Mouse (Mus musculus) forebrain, embryonic 13.5 days (tissue): ENCODE measurements around the gene Anks1b. TPM values are rescaled to one million over a fixed set of nuclear protein-coding genes. Genes with fewer than 3 reads are reported as not detected.

ENCODE experiments used
- ATAC-seq: fragments of 200-750 bp; cut with Nextera tagmentation; 2 replicates; pipeline ENCODE4 v1.8.0; 2017
- H3K27ac ChIP-seq: fragments of 300-500 bp; sonication (generic); 2 replicates; pipeline ENCODE4 v1.5.1; 2015; ENCODE audit warnings: inconsistent platforms, mild to moderate bottlenecking, moderate library complexity
- H3K27me3 ChIP-seq: fragments of 300-500 bp; sonication (generic); 2 replicates; pipeline ENCODE4 v1.6.1; 2015; ENCODE audit warnings: mild to moderate bottlenecking, inconsistent platforms
- H3K36me3 ChIP-seq: fragments of 300-500 bp; sonication (generic); 2 replicates; pipeline ENCODE4 v1.6.1; 2015; ENCODE audit warnings: mild to moderate bottlenecking, inconsistent platforms; ENCODE audit not compliant: poor library complexity, severe bottlenecking
- H3K4me1 ChIP-seq: fragments of 300-500 bp; sonication (generic); 2 replicates; pipeline ENCODE4 v1.6.1; 2015; ENCODE audit warnings: inconsistent platforms
- H3K4me2 ChIP-seq: fragments of 300-500 bp; sonication (generic); 2 replicates; pipeline ENCODE4 v1.6.1; 2015; ENCODE audit warnings: inconsistent platforms, mild to moderate bottlenecking, moderate library complexity
- H3K4me3 ChIP-seq: fragments of 300-500 bp; sonication (generic); 2 replicates; pipeline ENCODE4 v1.5.1; 2015; ENCODE audit warnings: mild to moderate bottlenecking, inconsistent platforms
- H3K9ac ChIP-seq: fragments of 300-500 bp; sonication (generic); 2 replicates; pipeline ENCODE4 v1.6.1; 2015; ENCODE audit warnings: mild to moderate bottlenecking, inconsistent platforms
- H3K9me3 ChIP-seq: fragments of 300-500 bp; sonication (generic); replicated peaks from 2 replicates; pipeline ENCODE4 v1.6.1; 2016; ENCODE audit warnings: inconsistent platforms
- WGBS: fragments of 180-500 bp; shearing (Covaris S2); methylation state at CpG from one replicate; pipeline ENCODE4 v1.1.7; 2015; 5-methylcytosine and 5-hydroxymethylcytosine counted together
- polyA plus RNA-seq: library from polyadenylated mRNA; unstranded; fragments of >200 nt; fragmentation: Nextera tagmentation; extraction: Ambion mirVana; gene quantifications from 2 replicates; pipeline ENCODE4 v1.2.1, GENCODE M21; 2015

Anks1b gene
- polyA plus RNA-seq, 1 experiment from 2014 or later, result 28.7 TPM

DNA sequence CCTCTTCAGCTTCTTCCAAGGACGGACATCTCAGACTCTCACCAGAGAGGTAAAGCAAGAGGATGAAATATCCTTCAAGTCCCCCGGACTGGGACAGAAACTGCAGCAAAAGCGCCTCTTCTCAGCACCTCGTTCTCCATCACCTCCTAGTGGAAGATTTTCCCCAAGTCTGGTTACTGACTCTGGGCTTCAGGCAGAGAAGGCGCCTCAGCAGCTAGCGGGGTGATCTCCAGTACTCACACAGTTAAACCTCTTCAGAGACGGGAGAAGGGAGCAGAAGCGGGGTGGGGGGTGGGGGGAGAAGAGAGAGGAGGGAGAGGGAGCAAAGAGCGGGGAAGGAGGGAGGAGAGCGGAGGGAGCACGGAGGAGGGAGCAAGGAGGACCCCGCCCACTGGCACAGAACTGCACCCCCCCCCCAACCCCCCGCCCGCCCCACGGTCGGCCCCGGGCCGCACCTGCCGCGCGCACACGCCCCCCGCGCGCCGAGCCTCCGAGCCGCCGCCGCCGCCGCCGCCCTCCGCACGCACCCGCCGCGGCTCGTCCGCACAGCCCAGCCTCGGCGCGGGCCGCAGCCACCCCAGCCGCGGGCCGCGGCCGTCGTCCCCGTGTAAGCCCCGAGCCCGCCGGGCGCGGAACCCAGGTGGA is 686 bp upstream of the Anks1b start:
- peaks cover 20% of the 10 kb centered on the region for H3K4me1 ChIP-seq
- peak overlapping the region; percentile 70 for H3K4me3 ChIP-seq
- H3K27me3 ChIP-seq, result no peaks in the 10 kb centered on the region
- peak overlapping the region; percentile 82 for H3K4me2 ChIP-seq
- H3K9me3 ChIP-seq, result no peaks in the 10 kb centered on the region
- no peaks in the 10 kb centered on the region for H3K36me3 ChIP-seq
- WGBS, result under 1% methylated on average over 23 of the region's 56 CpGs
- ATAC-seq, result peak; percentile 91
- peak overlapping the region; percentile 92 for H3K9ac ChIP-seq
- H3K27ac ChIP-seq, result peak overlapping the region; percentile 95

DNA sequence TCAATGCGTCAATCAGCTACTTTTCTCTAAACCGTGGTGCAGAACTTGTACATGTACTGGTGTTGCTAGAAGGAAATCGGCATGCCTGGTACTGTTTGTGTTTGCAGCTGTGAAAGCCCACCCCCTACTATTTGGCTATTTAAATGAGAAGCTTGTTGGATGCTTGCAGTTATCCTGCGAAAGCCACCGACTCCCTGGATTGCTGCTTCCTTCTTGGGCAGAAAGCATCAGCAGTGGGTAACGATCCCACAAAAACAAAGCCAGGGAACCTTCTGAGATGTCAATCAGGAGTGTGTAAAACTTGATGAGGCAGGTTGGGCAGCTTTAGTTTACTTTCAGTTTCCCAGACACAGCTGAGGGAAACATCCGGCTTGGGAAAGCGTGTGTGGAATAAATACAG is 727 bp downstream of the Anks1b start:
- H3K36me3 ChIP-seq, result no peaks in the 10 kb centered on the region
- peak overlapping the region; percentile 70 for H3K4me3 ChIP-seq
- ATAC-seq, result no peak
- H3K4me2 ChIP-seq, result peak overlapping the region; percentile 82
- H3K27me3 ChIP-seq, result no peaks in the 10 kb centered on the region
- H3K9me3 ChIP-seq, result no peaks in the 10 kb centered on the region
- 5% methylated on average over 8 of the region's 8 CpGs for WGBS
- peak overlapping the region; percentile 92 for H3K9ac ChIP-seq
- H3K4me1 ChIP-seq, result peaks cover 20% of the 10 kb centered on the region
- peak overlapping the region; percentile 44; the same call in 1 of the 2 replicates for H3K27ac ChIP-seq

DNA sequence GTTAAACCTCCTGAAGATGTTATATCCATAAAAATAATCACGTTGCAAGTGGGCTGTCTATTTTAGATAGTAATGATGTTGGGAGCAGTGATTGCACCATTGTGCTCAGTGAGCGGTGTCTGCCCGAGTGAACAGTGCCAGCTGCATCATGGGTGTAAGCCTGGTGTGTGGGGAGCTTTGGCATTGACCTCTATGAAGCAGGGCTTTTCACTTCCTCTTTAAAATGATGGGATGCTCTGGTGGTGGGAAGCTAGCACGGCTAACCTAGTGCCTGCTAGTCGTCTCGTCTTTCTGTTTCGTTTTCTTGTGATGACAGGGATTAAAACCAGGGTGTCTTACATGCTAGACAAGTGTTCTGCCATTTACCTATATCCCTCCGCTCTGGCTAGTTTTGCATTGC is 10.3 kb downstream of the Anks1b start:
- Histone ChIP-seq H3K27me3 (no peaks in the 10 kb centered on the region), H3K4me2 (no peak overlapping the region), H3K9me3 (no peaks in the 10 kb centered on the region), H3K9ac (no peak overlapping the region), H3K36me3 (no peaks in the 10 kb centered on the region), H3K4me3 (no peak overlapping the region), H3K27ac (no peak overlapping the region), H3K4me1 (0 out of 2 replicates have a peak, but pooled peaks cover 6% of the 10 kb centered on the region)
- ATAC-seq, result no peak
- WGBS, result 91% methylated on average over 8 of the region's 8 CpGs

DNA sequence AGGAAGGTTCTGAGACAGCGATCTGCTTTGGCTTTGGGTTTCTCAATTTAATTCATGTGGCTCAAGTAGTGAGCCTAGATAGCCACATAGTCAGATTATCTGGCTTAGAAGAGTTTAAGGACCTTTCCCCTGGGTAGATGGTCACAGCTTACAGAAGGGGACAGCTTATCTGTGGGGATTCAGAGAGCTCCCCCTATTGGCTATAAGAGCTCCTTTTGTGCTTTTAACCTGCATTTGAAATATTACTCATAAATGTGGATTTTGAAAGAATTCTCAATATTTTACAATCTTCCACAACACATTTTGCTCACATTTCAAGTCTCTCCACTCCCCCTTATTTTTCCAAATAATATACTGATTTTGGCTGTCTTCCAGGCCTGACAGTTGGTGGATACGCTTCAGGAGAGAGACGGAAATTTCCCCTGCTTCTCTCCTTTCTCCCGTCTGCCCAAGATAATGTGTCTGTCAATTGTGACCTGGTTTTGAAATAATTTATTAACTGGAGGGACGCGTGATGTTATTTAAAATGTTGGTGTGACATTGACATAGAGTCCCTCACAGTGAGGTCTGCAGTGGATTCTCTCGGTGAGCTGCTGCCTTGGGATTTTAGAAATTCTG is 29.5 kb downstream of the Anks1b start:
- Histone ChIP-seq H3K9me3 (no peaks in the 10 kb centered on the region), H3K4me3 (no peak overlapping the region), H3K9ac (no peak overlapping the region), H3K27ac (no peak overlapping the region), H3K27me3 (no peaks in the 10 kb centered on the region), H3K4me2 (no peak overlapping the region), H3K36me3 (no peaks in the 10 kb centered on the region), H3K4me1 (no peaks in the 10 kb centered on the region)
- ATAC-seq, result no peak
- 74% methylated on average over 7 of the region's 7 CpGs for WGBS

DNA sequence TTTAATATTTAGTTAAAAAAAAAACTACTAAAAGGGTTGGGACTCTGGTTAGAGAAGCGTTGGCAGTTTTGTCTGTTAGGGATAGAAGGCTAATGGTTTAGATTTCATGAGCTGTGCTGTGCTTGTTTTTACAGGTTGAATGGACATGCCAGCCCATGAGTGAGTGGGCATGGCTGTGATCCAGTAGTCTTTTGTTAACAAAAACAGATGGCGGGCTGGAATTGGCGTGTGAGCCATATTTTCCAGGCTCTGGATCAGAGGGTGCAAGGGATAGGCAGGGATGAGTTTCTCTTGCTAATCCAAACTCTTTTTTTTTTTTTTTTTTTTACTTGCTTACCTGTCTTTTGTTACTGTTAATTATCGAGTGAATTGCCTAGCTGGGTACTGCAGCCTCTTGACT is 38.6 kb downstream of the Anks1b start:
- Histone ChIP-seq H3K27ac (peak overlapping the region; percentile 51), H3K27me3 (no peaks in the 10 kb centered on the region), H3K9me3 (no peaks in the 10 kb centered on the region), H3K9ac (no peak overlapping the region), H3K4me3 (no peak overlapping the region), H3K4me1 (peaks cover 14% of the 10 kb centered on the region; the same call in 1 of the 2 replicates), H3K36me3 (no peaks in the 10 kb centered on the region), H3K4me2 (no peak overlapping the region)
- ATAC-seq, result peak; percentile 88
- 69% methylated on average over 4 of the region's 4 CpGs for WGBS

DNA sequence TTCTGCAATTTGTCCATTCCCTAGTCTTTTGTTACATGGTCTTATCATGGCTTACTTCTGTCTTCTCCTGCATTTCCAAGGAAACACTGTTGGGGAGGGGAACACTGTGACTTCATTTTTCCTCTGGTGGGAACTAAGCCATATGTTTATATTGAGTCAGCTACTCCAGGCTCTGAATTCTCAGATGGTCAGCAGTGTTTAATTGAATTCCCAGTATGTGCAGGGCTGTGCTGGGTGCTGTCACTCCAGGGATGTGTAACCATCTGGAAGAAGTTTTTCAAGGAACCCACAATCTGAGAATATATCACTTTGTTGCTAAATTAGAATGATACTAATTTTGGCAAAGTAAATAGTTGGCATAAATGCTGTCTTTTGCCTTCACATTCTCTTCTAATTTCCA is 39.9 kb downstream of the Anks1b start:
- no peak overlapping the region for H3K4me3 ChIP-seq
- no peaks in the 10 kb centered on the region for H3K36me3 ChIP-seq
- ATAC-seq, result peak; percentile 87
- H3K27ac ChIP-seq, result no peak overlapping the region
- no peaks in the 10 kb centered on the region for H3K27me3 ChIP-seq
- H3K4me1 ChIP-seq, result peaks cover 14% of the 10 kb centered on the region; the same call in 1 of the 2 replicates
- H3K4me2 ChIP-seq, result no peak overlapping the region
- no peaks in the 10 kb centered on the region for H3K9me3 ChIP-seq
- H3K9ac ChIP-seq, result no peak overlapping the region

DNA sequence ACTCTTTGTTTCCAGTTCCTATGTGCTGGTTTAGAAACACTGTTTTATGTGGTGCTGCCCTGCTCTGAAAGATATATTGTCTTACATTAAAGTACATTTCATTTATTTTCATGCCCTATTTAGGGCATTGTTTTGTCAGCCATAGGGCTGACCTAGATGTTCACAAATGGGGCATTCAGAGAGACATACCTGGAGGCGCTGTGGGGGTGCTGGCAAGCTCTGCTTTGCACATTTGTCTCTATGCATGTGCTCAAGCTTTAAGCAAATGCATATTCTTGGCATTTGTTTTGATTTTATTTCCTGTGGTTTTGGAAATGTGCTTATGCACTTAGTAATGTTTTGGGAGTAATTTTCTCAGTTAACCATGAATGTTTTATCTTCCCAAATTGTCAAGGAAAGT is 43.8 kb downstream of the Anks1b start:
- H3K4me2 ChIP-seq, result no peak overlapping the region
- no peak for ATAC-seq
- H3K9ac ChIP-seq, result no peak overlapping the region
- no peak overlapping the region for H3K4me3 ChIP-seq
- H3K4me1 ChIP-seq, result peaks cover 5% of the 10 kb centered on the region; the same call in 1 of the 2 replicates
- no peaks in the 10 kb centered on the region for H3K36me3 ChIP-seq
- no peaks in the 10 kb centered on the region for H3K27me3 ChIP-seq
- no peak overlapping the region for H3K27ac ChIP-seq
- 86% methylated on average over 1 of the region's 1 CpGs for WGBS
- no peaks in the 10 kb centered on the region for H3K9me3 ChIP-seq

DNA sequence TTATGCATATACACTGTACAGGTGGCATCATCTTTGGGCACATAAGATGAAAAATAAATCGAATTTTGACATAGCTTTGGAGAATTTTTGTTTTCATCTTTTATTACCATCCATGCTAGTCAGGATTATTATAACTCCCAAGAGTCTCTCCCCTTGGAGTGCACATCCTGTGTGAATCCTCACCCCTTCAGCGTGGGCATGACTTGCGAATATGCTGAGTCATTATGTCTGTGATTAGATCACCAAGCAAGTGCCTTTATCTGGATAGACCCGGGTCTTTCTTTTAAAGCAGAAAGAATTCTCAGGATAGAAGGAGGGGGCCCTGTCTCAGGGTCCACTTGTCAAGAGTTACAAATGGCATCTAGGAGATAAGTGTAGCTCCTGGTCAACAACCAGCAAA is 48.7 kb downstream of the Anks1b start:
- H3K27me3 ChIP-seq, result no peaks in the 10 kb centered on the region
- no peak for ATAC-seq
- WGBS, result 80% methylated on average over 4 of the region's 4 CpGs
- no peak overlapping the region for H3K4me3 ChIP-seq
- H3K36me3 ChIP-seq, result no peaks in the 10 kb centered on the region
- no peak overlapping the region for H3K9ac ChIP-seq
- no peak overlapping the region for H3K27ac ChIP-seq
- H3K4me1 ChIP-seq, result no peaks in the 10 kb centered on the region
- no peak overlapping the region for H3K4me2 ChIP-seq
- peaks cover 15% of the 10 kb centered on the region for H3K9me3 ChIP-seq

DNA sequence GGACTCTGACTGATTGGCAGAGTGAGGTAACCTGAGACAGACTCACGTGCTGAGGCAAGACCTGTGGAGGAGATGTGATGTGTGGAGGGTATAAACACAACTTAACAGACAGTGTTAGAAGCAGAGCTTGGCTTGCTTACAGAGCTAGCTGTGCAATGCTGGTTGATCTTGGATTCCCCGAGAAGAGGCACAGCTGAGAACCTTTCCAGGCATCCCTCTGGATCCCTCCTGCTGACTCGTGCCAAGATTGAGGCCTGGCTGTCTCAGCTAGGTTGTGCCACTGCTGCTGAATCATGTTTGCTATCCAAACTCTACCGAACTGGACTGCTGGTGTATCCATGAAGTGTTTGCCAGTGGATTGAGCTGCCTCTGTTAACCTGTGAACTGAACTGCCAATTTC is 68.9 kb downstream of the Anks1b start:
- no peaks in the 10 kb centered on the region for H3K27me3 ChIP-seq
- no peaks in the 10 kb centered on the region for H3K36me3 ChIP-seq
- H3K4me2 ChIP-seq, result no peak overlapping the region
- H3K27ac ChIP-seq, result no peak overlapping the region
- no peak for ATAC-seq
- H3K4me3 ChIP-seq, result no peak overlapping the region
- 81% methylated on average over 4 of the region's 4 CpGs for WGBS
- H3K9ac ChIP-seq, result no peak overlapping the region
- no peaks in the 10 kb centered on the region for H3K4me1 ChIP-seq
- 0 out of 2 replicates have a peak, but pooled peaks cover 3% of the 10 kb centered on the region for H3K9me3 ChIP-seq

DNA sequence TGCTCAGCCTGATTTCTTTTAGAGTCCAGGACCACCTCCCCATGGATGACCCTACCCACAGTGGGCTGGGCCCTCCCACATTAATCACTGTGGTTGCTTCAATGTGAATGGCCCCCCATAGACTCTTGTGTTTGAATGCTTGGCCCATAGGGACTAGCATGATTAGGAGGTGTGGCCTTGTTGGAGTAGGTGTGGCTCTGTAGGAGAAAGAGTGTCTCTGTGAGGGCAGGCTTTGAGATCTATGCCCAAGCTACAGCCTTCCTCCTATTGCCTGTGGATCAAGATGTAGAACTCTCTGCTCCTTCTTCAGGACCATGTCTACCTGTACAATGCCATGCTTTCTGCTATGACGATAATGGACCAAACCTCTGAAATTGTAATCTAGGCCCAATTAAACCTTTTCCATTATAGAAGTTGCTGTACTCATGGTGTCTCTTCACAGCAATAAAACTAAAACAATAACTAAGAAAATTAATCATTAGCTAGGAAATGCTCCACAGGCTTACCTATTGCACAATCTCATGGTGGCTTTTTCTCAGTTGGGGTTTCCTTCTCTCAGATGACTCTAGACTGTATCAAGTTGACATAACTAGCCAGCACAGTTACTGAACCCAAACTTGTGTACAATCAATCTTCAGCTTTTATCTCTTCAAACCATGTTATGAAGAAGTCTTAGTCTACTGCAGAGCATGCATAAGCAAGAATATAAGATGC is 73.5 kb downstream of the Anks1b start:
- Histone ChIP-seq H3K36me3 (no peaks in the 10 kb centered on the region), H3K4me1 (no peaks in the 10 kb centered on the region), H3K27me3 (no peaks in the 10 kb centered on the region), H3K4me2 (no peak overlapping the region), H3K4me3 (no peak overlapping the region), H3K9me3 (0 out of 2 replicates have a peak, but pooled peaks cover 3% of the 10 kb centered on the region), H3K27ac (no peak overlapping the region), H3K9ac (no peak overlapping the region)
- ATAC-seq, result no peak
- WGBS, result 94% methylated on average over 1 of the region's 1 CpGs

DNA sequence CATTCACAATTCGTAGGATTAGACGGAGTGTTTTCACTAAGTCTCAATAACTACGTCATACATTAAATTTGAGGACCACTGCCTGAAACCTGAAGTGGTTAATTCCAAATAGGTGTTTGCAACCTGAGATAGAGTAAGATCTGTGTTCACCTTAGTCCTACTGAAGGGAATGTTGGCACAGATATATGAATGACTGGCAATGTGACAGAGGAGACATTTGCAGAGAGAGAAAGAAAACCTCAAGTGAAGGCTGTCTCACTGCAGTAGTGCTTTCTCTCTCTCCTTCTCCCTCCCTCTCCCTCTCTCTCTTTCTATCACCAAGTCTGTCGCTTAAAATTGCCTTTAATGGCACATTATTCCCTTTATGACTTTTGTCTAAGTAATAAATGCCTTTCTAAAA is 101.1 kb downstream of the Anks1b start:
- no peak overlapping the region for H3K9ac ChIP-seq
- no peak for ATAC-seq

DNA sequence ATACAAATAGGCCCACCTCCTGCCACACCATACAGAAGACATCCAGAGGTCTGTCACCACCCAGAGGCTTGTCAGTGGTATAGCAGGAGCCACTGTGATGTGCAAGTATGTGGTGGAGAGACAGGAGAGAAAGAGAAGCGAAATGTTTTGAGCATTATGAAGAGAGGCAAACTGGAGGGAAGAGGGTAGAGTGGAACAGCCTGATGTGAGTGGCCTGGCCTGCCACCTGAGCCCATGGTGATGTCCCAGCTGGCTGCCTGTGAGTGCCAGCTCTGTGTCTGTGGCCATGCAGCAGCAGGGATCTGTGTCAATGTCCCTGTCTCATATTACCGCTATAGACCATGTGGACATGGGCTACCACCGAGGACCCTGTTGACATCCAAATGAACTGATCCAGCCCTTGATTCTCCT is 102.1 kb downstream of the Anks1b start:
- no peak overlapping the region for H3K9ac ChIP-seq
- H3K4me2 ChIP-seq, result no peak overlapping the region
- no peaks in the 10 kb centered on the region for H3K36me3 ChIP-seq
- no peaks in the 10 kb centered on the region for H3K27me3 ChIP-seq
- no peak overlapping the region for H3K4me3 ChIP-seq
- 0 out of 2 replicates have a peak, but pooled peaks cover 3% of the 10 kb centered on the region for H3K4me1 ChIP-seq
- H3K9me3 ChIP-seq, result no peaks in the 10 kb centered on the region
- 74% methylated on average over 3 of the region's 3 CpGs for WGBS
- peak; percentile 64; the same call in 1 of the 2 replicates for ATAC-seq
- H3K27ac ChIP-seq, result no peak overlapping the region

More for the DNA sequence above, 101.1 kb downstream of the Anks1b start:
- Histone ChIP-seq H3K4me3 (no peak overlapping the region), H3K4me1 (0 out of 2 replicates have a peak, but pooled peaks cover 3% of the 10 kb centered on the region), H3K4me2 (no peak overlapping the region), H3K27ac (no peak overlapping the region), H3K9me3 (no peaks in the 10 kb centered on the region), H3K27me3 (no peaks in the 10 kb centered on the region), H3K36me3 (no peaks in the 10 kb centered on the region)
- WGBS, result 85% methylated on average over 4 of the region's 4 CpGs
